Comparison of ENCODE assay signal across 17 mouse cellular contexts in the genomic region with DNA sequence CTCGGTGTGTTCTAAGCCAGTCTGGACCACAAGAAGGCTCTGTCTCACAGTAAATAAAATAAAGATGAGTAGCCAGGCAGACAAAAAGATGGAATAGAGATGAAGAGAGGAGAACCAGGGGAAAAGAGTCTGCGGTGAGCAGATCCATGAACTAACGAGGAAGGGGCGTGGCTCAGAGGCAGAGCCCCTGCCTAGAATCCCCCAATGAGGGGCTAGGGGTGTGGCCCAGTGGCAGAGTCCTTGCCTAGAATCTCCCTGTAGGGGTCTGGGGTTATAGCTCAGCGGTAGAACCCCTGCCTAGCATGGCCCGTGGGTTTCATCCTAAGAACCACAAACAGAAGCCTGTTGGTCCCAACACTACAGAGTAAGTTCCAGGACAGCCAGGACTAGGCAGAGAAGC. TPM values are rescaled to one million over a fixed set of nuclear protein-coding genes. Genes with fewer than 3 reads are reported as not detected.
DNase-seq lines count a peak whose midpoint lies in the region; ATAC-seq and TF ChIP-seq lines count a peak whose summit lies in the region.
"Had no signal": no experiment of that assay in that cellular context is flagged by ENCODE, and none has a peak within 500 bp of the region (broad histone marks: within the 10 kb centered on the region; RNA-seq: fewer than 3 reads in every experiment).

No protein-coding gene starts in this region.

- no peak overlapping the region for H3K27ac ChIP-seq in hindbrain, embryonic 12.5 days
- no peak overlapping the region for H3K27ac ChIP-seq in hindbrain, embryonic 13.5 days
- no peak overlapping the region for H3K27ac ChIP-seq in midbrain, postnatal 0 days (ENCODE audit: low read depth, low read length)
- no peak overlapping the region for H3K27ac ChIP-seq in midbrain, embryonic 14.5 days (replicated peaks; ENCODE audit: low read depth, low read length)

- H3K4me2 ChIP-seq in hindbrain, embryonic 12.5 days (replicated peaks), result 0 out of 2 replicates have a peak overlapping the region, but pooled peaks have one; percentile 24
- no peak overlapping the region for H3K4me2 ChIP-seq in hindbrain, embryonic 13.5 days
- H3K4me2 ChIP-seq in midbrain, postnatal 0 days (ENCODE audit: low read depth, low read length, poor library complexity, severe bottlenecking), result no peak overlapping the region
- no peak overlapping the region for H3K4me2 ChIP-seq in midbrain, embryonic 14.5 days (ENCODE audit: low read length)

- DNase-seq in cerebellum, adult 9-10 months, result peak; percentile 39
- DNase-seq in cerebellum, adult 18-20 months, result no peak
- no peak for DNase-seq in midbrain, postnatal 0 days (ENCODE audit: low spot score)
- DNase-seq in midbrain, embryonic 14.5 days, result no peak
- no peak for DNase-seq in spleen, postnatal 4 days (ENCODE audit: low spot score in 2 of 2)
- DNase-seq: adrenal gland, postnatal 25 days; cerebellum, adult 8-10 months; heart, adult 18-20 months; kidney, postnatal 4 days; spleen, adult 18-20 months; thymus, postnatal 4 days had no signal

- ATAC-seq in hindbrain, embryonic 12.5 days (ENCODE audit: low FRiP score), result no peak
- ATAC-seq in hindbrain, embryonic 13.5 days (ENCODE audit: low FRiP score), result no peak
- no peak for ATAC-seq in midbrain, postnatal 0 days (ENCODE audit: low FRiP score)
- ATAC-seq in midbrain, embryonic 14.5 days (ENCODE audit: low FRiP score, low TSS enrichment), result no peak
- no peak for ATAC-seq in cerebellum, adult (ENCODE audit: insufficient number of reproducible peaks, low FRiP score, low TSS enrichment)

- no peaks in the 10 kb centered on the region for H3K27me3 ChIP-seq in hindbrain, embryonic 12.5 days
- H3K27me3 ChIP-seq in hindbrain, embryonic 13.5 days, result no peaks in the 10 kb centered on the region
- no peaks in the 10 kb centered on the region for H3K27me3 ChIP-seq in midbrain, postnatal 0 days (ENCODE audit: insufficient read depth, low read length)
- no peaks in the 10 kb centered on the region for H3K27me3 ChIP-seq in midbrain, embryonic 14.5 days (ENCODE audit: control insufficient read depth, insufficient read depth, low read length)

- H3K36me3 ChIP-seq in hindbrain, embryonic 12.5 days, result peaks cover 15% of the 10 kb centered on the region
- peaks cover 24% of the 10 kb centered on the region for H3K36me3 ChIP-seq in hindbrain, embryonic 13.5 days
- peaks cover 11% of the 10 kb centered on the region; the same call in 1 of the 2 replicates for H3K36me3 ChIP-seq in midbrain, postnatal 0 days (ENCODE audit: insufficient read depth, low read length)
- peaks cover 11% of the 10 kb centered on the region for H3K36me3 ChIP-seq in midbrain, embryonic 14.5 days (ENCODE audit: control insufficient read depth, insufficient read depth, low read length)

- H3K4me1 ChIP-seq in hindbrain, embryonic 12.5 days, result peaks cover 41% of the 10 kb centered on the region
- H3K4me1 ChIP-seq in hindbrain, embryonic 13.5 days (replicated peaks), result peaks cover 50% of the 10 kb centered on the region
- H3K4me1 ChIP-seq in midbrain, postnatal 0 days (ENCODE audit: insufficient read depth, low read length), result peaks cover 15% of the 10 kb centered on the region; the same call in 1 of the 2 replicates
- H3K4me1 ChIP-seq in midbrain, embryonic 14.5 days (ENCODE audit: control insufficient read depth, insufficient read depth, low read length), result peaks cover 30% of the 10 kb centered on the region

- H3K4me3 ChIP-seq in hindbrain, embryonic 12.5 days, result no peak overlapping the region
- H3K4me3 ChIP-seq in hindbrain, embryonic 13.5 days, result no peak overlapping the region
- no peak overlapping the region for H3K4me3 ChIP-seq in midbrain, postnatal 0 days (ENCODE audit: low read depth, low read length)
- H3K4me3 ChIP-seq in midbrain, embryonic 14.5 days (replicated peaks; ENCODE audit: low read depth, low read length), result no peak overlapping the region

- TF ChIP-seq CTCF in midbrain, postnatal 0 days (IDR thresholded peaks at IDR 0.05), result no peak

- no peaks in the 10 kb centered on the region for H3K9me3 ChIP-seq in hindbrain, embryonic 12.5 days (replicated peaks)
- H3K9me3 ChIP-seq in hindbrain, embryonic 13.5 days, result no peaks in the 10 kb centered on the region
- no peaks in the 10 kb centered on the region for H3K9me3 ChIP-seq in midbrain, postnatal 0 days (ENCODE audit: low read length)
- H3K9me3 ChIP-seq in midbrain, embryonic 14.5 days (ENCODE audit: control insufficient read depth, low read length), result no peaks in the 10 kb centered on the region

- H3K9ac ChIP-seq in hindbrain, embryonic 12.5 days, result no peak overlapping the region; the same call in 1 of the 2 replicates
- H3K9ac ChIP-seq in hindbrain, embryonic 13.5 days, result no peak overlapping the region
- 0 out of 2 replicates have a peak overlapping the region, but pooled peaks have one; percentile 19 for H3K9ac ChIP-seq in midbrain, postnatal 0 days (replicated peaks; ENCODE audit: low read length, poor library complexity, severe bottlenecking)
- no peak overlapping the region for H3K9ac ChIP-seq in midbrain, embryonic 14.5 days (replicated peaks; ENCODE audit: low read length)

- WGBS in hindbrain, embryonic 12.5 days, result 25% methylated on average over 6 of the region's 6 CpGs
- WGBS in hindbrain, embryonic 13.5 days, result 34% methylated on average over 6 of the region's 6 CpGs
- 24% methylated on average over 6 of the region's 6 CpGs for WGBS in midbrain, postnatal 0 days
- WGBS in midbrain, embryonic 14.5 days, result 40% methylated on average over 6 of the region's 6 CpGs

RNA-seq across cellular contexts. Expression of a gene that starts 0.8 kb away (rescaled TPM):
- polyA plus RNA-seq in hindbrain, embryonic 12.5 days (2016; fragmentation: Nextera tagmentation; extraction: Ambion mirVana), result 124 and 129 TPM in 2 replicates
- 99.9 and 110 TPM in 2 replicates for polyA plus RNA-seq in hindbrain, embryonic 13.5 days (2015; fragmentation: Nextera tagmentation; extraction: Ambion mirVana)
- total RNA-seq in midbrain, postnatal 0 days (2014; rRNA removed), result 129 and 146 TPM in 2 replicates
- polyA plus RNA-seq in midbrain, postnatal 0 days (2015; fragmentation: Nextera tagmentation; extraction: Ambion mirVana), result 80.5 and 90.8 TPM in 2 replicates
- polyA plus RNA-seq in midbrain, embryonic 14.5 days (2014; fragmentation: Nextera tagmentation; extraction: Ambion mirVana), result 110 and 114 TPM in 2 replicates

RNA-seq across cellular contexts. Expression of a gene that starts 2.4 kb away (rescaled TPM):
- polyA plus RNA-seq in hindbrain, embryonic 12.5 days (2016; fragmentation: Nextera tagmentation; extraction: Ambion mirVana), result 34.8 TPM in 2 replicates
- polyA plus RNA-seq in hindbrain, embryonic 13.5 days (2015; fragmentation: Nextera tagmentation; extraction: Ambion mirVana), result 21.9 and 23.2 TPM in 2 replicates
- total RNA-seq in midbrain, postnatal 0 days (2014; rRNA removed), result 11.5 and 19.7 TPM in 2 replicates
- polyA plus RNA-seq in midbrain, postnatal 0 days (2015; fragmentation: Nextera tagmentation; extraction: Ambion mirVana), result 12.0 and 12.2 TPM in 2 replicates
- 15.5 TPM in 2 replicates for polyA plus RNA-seq in midbrain, embryonic 14.5 days (2014; fragmentation: Nextera tagmentation; extraction: Ambion mirVana)

RNA-seq across cellular contexts. Expression of a gene that starts 16.4 kb away (rescaled TPM):
- 1.0 and 1.6 TPM in 2 replicates for polyA plus RNA-seq in hindbrain, embryonic 12.5 days (2016; fragmentation: Nextera tagmentation; extraction: Ambion mirVana)
- 1.2 and 2.5 TPM in 2 replicates for polyA plus RNA-seq in hindbrain, embryonic 13.5 days (2015; fragmentation: Nextera tagmentation; extraction: Ambion mirVana)
- total RNA-seq in midbrain, postnatal 0 days (2014; rRNA removed), result 1.8 TPM in 1 of 2 replicates, not detected in the other
- polyA plus RNA-seq in midbrain, postnatal 0 days (2015; fragmentation: Nextera tagmentation; extraction: Ambion mirVana), result 0.32 and 0.70 TPM in 2 replicates
- polyA plus RNA-seq in midbrain, embryonic 14.5 days (2014; fragmentation: Nextera tagmentation; extraction: Ambion mirVana), result 0.34 TPM in 1 of 2 replicates, not detected in the other
- total RNA-seq: adrenal gland, postnatal 25 days; heart, adult 18-20 months; left cerebral cortex, postnatal 14 days; megakaryocyte progenitor cell, adult 5-6 weeks; neutrophil, adult 5-6 weeks had no signal

RNA-seq across cellular contexts. Expression of a gene that starts 22.6 kb away (rescaled TPM):
- 5,718 and 6,089 TPM in 2 replicates for polyA plus RNA-seq in hindbrain, embryonic 12.5 days (2016; fragmentation: Nextera tagmentation; extraction: Ambion mirVana)
- 7,019 and 7,066 TPM in 2 replicates for polyA plus RNA-seq in hindbrain, embryonic 13.5 days (2015; fragmentation: Nextera tagmentation; extraction: Ambion mirVana)
- 2,165 and 2,428 TPM in 2 replicates for total RNA-seq in midbrain, postnatal 0 days (2014; rRNA removed)
- polyA plus RNA-seq in midbrain, postnatal 0 days (2015; fragmentation: Nextera tagmentation; extraction: Ambion mirVana), result 4,797 and 5,109 TPM in 2 replicates
- polyA plus RNA-seq in midbrain, embryonic 14.5 days (2014; fragmentation: Nextera tagmentation; extraction: Ambion mirVana), result 5,898 and 6,785 TPM in 2 replicates

RNA-seq across cellular contexts. Expression of a gene that starts 23.6 kb away (rescaled TPM):
- 1.2 and 1.3 TPM in 2 replicates for polyA plus RNA-seq in hindbrain, embryonic 12.5 days (2016; fragmentation: Nextera tagmentation; extraction: Ambion mirVana)
- 0.10 and 0.19 TPM in 2 replicates for polyA plus RNA-seq in hindbrain, embryonic 13.5 days (2015; fragmentation: Nextera tagmentation; extraction: Ambion mirVana)
- total RNA-seq in midbrain, postnatal 0 days (2014; rRNA removed), result 0.24 TPM in 1 of 2 replicates, not detected in the other
- not detected in 2 replicates for polyA plus RNA-seq in midbrain, postnatal 0 days (2015; fragmentation: Nextera tagmentation; extraction: Ambion mirVana)
- not detected in 2 replicates for polyA plus RNA-seq in midbrain, embryonic 14.5 days (2014; fragmentation: Nextera tagmentation; extraction: Ambion mirVana)
- total RNA-seq: adrenal gland, postnatal 25 days; left cerebral cortex, postnatal 14 days; neutrophil, adult 5-6 weeks had no signal
